20 mouse cellular contexts compared by ENCODE assay signal in the genomic region with DNA sequence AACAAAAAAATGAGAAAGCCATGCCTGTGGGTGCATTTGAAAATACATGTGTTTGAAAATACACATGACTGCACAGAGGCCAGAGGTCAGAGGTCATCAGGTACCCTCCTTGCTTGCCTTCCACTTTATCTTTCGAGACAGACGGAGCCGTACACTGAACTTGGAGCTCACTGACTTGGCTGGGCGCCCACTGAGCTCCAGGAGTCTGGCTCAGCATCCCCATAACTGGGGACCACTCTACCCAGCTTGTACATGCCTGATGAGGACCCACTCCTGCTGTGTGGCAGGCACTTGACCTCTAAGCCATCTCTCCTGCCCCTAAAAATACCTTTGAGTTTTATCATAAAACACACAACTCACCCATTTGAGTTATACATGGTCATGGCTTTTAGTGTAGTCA. TPM values are rescaled to one million over a fixed set of nuclear protein-coding genes. Genes with fewer than 3 reads are reported as not detected.
A peak's percentile ranks its signal among the peaks of the same experiment; 100 is the strongest.
DNase-seq lines count a peak whose midpoint lies in the region; ATAC-seq lines count a peak whose summit lies in the region.
"Had no signal": no experiment of that assay in that cellular context is flagged by ENCODE, and none has a peak within 500 bp of the region (broad histone marks: within the 10 kb centered on the region; RNA-seq: fewer than 3 reads in every experiment).

No protein-coding gene starts in this region.

- peaks cover 15% of the 10 kb centered on the region for H3K4me1 ChIP-seq in heart, embryonic 12.5 days (replicated peaks)

- H3K27me3 ChIP-seq in heart, embryonic 12.5 days (replicated peaks) = no peaks in the 10 kb centered on the region
- H3K27me3 ChIP-seq: embryonic facial prominence, embryonic 13.5 days; stomach, embryonic 15.5 days had no signal

- intact Hi-C loops in heart, postnatal 14 days (cut with DNase I) = no loop called here

- no peak overlapping the region for H3K9ac ChIP-seq in heart, embryonic 12.5 days
- H3K9ac ChIP-seq: embryonic facial prominence, embryonic 13.5 days; forebrain, postnatal 0 days; midbrain, embryonic 15.5 days; stomach, embryonic 15.5 days had no signal

- no peaks in the 10 kb centered on the region for H3K36me3 ChIP-seq in heart, embryonic 12.5 days
- H3K36me3 ChIP-seq: embryonic facial prominence, embryonic 13.5 days; G1E; midbrain, embryonic 15.5 days; stomach, embryonic 15.5 days had no signal

- no peak overlapping the region for H3K4me3 ChIP-seq in heart, embryonic 12.5 days
- H3K4me3 ChIP-seq: embryonic facial prominence, embryonic 13.5 days; midbrain, embryonic 15.5 days; stomach, embryonic 15.5 days had no signal

- WGBS in heart, embryonic 12.5 days = 40% methylated on average over 4 of the region's 4 CpGs

- no peaks in the 10 kb centered on the region for H3K9me3 ChIP-seq in heart, embryonic 12.5 days (replicated peaks)
- H3K9me3 ChIP-seq: embryonic facial prominence, embryonic 13.5 days; G1E; midbrain, embryonic 15.5 days; stomach, embryonic 15.5 days had no signal

- DNase-seq in adrenal gland, adult 8-10 months = peak; percentile 4
- DNase-seq in adrenal gland, adult (ENCODE audit: inconsistent age in 2 of 2, low spot score in 1 of 2) = no peak
- DNase-seq in heart, postnatal 14 days = no peak
- peak; percentile 14 for DNase-seq in layer of hippocampus, adult 9-11 months
- no peak for DNase-seq in layer of hippocampus, adult 18-20 months (ENCODE audit: low spot score in 2 of 2)
- DNase-seq in testis, postnatal 10 days (ENCODE audit: low spot score) = peak; percentile 59
- DNase-seq in testis, postnatal 14 days (ENCODE audit: low spot score) = no peak
- DNase-seq: cerebellum, adult 11-12 months; forebrain, postnatal 0 days; kidney, postnatal 14 days; lung, adult 2 months had no signal

- H3K4me2 ChIP-seq in heart, embryonic 12.5 days = no peak overlapping the region
- H3K4me2 ChIP-seq: midbrain, embryonic 15.5 days; stomach, embryonic 15.5 days had no signal

- peak overlapping the region; percentile 14; the same call in 1 of the 2 replicates for H3K27ac ChIP-seq in heart, embryonic 12.5 days (ENCODE audit: poor library complexity, severe bottlenecking)
- H3K27ac ChIP-seq: midbrain, embryonic 15.5 days had no signal

- ATAC-seq in heart, embryonic 12.5 days (ENCODE audit: insufficient number of reproducible peaks, low FRiP score) = no peak
- ATAC-seq: CD4-positive, CD25-positive, alpha-beta regulatory T cell, adult 4 months; forebrain, postnatal 0 days; intestine, postnatal 0 days; midbrain, embryonic 15.5 days had no signal

RNA-seq across cellular contexts. Expression of gene Plekhh2, which starts 2.5 kb away (rescaled TPM):
- 1 to 10 TPM; 2.2 to 6.4 (median 4.2) TPM for total RNA-seq in adrenal gland, adult 8-10 months (2022)
- polyA plus RNA-seq in heart, embryonic 12.5 days (2016; fragmentation: Nextera tagmentation; extraction: Ambion mirVana) = 3.3 and 3.6 TPM in 2 replicates
- total RNA-seq in heart, postnatal 14 days (2021) = 1 to 10 TPM; 4.9 to 6.3 TPM
- 1 to 10 TPM; 5.0 to 5.9 TPM for total RNA-seq in layer of hippocampus, adult 18-20 months (2021)
- total RNA-seq: common myeloid progenitor, adult 5-6 weeks; hematopoietic stem cell, adult 5-6 weeks had no signal
- polyA plus RNA-seq: CD4-positive, CD25-positive, alpha-beta regulatory T cell, adult 4 months had no signal

RNA-seq across cellular contexts. Expression of gene Thada, which starts 43.2 kb away (rescaled TPM):
- 10 to 100 TPM; 15.7 to 32.1 (median 19.0) TPM for total RNA-seq in adrenal gland, adult 8-10 months (2022)
- 6.4 and 7.8 TPM in 2 replicates for polyA plus RNA-seq in heart, embryonic 12.5 days (2016; fragmentation: Nextera tagmentation; extraction: Ambion mirVana)
- 10 to 100 TPM in 1 of 2 experiments, 1 to 10 TPM in 1; 9.1 to 10.1 TPM for total RNA-seq in heart, postnatal 14 days (2021)
- 10 to 100 TPM; 12.9 to 15.2 TPM for total RNA-seq in layer of hippocampus, adult 18-20 months (2021)

Comparison
In these comparisons a context has a peak if more than half of its experiments do, and no peak if none do; other contexts are left out.
1. DNase-seq: peak in adrenal gland, adult 8-10 months (single experiment), layer of hippocampus, adult 9-11 months (single experiment) and testis, postnatal 10 days (single experiment); none in adrenal gland, adult (0 of 2), heart, postnatal 14 days (0 of 2), layer of hippocampus, adult 18-20 months (0 of 2) and testis, postnatal 14 days (single experiment).